Mouse (Mus musculus) c-Kit-positive CD71-positive TER-119-positive erythroid progenitor cells, embryonic 14.5 days (primary cell): ENCODE measurements around the gene Hmx3.

Experiments
- DNase-seq: peaks from one replicate; pipeline ENCODE4 v3.0.0-alpha.2; 2013; ENCODE audit warnings: low spot score

Hmx3 gene

GRCm38 (mm10) chr7:131542115-131542871, at the start of gene Hmx3:
Gene Hmx3, plus strand, starts transcription at chr7:131542867.
- DNase-seq, result no peak

- DNase-seq, result no peak
Measured at GRCm38 (mm10) chr7:131503739-131504138, 38.9 kb upstream of the Hmx3 start.

- peak; percentile 58 for DNase-seq
Measured at GRCm38 (mm10) chr7:131539979-131540378, 2.7 kb upstream of the Hmx3 start.

GRCm38 (mm10) chr7:131541184-131542114, 1.2 kb upstream of the Hmx3 start:
- DNase-seq, result no peak

DNA sequence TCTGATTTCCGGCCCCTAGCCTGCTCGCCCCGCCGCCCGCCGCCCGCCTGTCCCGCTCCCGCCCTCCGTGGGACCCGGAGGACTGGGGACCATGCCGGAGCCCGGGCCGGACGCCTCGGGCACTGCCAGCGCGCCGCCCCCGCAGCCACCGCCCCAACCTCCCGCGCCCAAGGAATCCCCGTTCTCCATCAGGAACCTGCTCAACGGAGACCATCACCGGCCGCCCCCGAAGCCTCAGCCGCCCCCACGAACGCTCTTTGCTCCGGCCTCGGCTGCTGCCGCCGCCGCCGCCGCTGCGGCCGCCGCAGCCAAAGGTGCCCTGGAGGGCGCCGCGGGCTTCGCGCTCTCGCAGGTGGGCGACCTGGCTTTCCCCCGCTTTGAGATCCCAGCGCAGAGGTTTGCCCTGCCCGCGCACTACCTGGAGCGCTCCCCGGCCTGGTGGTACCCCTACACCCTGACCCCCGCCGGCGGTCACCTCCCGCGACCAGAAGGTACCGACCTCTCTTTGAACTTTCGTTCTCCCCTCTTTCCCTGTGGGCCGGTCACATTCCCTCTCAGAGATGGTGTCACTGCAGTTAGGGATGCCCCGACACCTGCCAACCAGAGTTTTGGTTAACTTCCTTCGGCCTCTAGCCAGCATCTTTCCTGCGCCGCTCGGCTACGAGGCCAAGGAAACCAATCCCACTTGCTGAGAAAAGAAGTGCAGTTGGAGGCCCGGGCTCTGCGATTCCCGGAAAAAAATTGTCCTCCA, 380 bp downstream of the Hmx3 start:
- no peak for DNase-seq

DNA sequence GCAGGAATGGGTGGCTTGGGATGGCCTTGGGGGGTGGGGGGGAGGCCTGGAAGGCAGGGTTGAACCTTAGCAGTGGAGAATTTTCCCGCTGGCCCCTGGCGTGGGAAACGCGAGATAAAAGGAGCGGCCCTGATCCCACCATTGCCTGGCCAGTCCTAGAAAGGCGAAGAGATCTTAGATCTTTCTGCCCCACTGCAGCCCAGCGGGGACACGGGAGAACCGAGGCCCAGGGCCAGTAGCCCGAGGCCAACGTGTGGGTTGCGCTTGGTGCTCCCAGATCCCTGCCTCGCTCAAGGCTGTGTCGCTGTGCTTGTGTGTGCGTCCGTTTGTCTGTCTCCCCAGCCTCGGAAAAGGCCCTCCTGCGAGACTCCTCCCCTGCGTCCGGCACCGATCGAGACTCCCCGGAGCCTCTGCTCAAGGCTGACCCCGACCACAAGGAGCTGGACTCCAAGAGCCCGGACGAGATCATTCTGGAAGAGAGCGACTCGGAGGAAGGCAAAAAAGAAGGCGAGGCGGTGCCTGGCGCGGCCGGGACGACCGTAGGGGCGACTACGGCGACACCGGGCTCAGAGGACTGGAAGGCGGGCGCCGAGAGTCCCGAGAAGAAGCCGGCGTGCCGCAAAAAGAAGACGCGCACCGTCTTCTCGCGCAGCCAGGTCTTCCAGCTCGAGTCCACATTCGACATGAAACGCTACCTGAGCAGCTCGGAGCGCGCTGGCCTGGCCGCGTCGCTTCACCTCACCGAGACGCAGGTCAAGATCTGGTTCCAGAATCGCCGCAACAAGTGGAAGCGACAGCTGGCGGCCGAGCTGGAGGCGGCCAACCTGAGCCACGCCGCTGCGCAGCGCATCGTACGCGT, 1.2 kb downstream of the Hmx3 start:
- no peak for DNase-seq

GRCm38 (mm10) chr7:131544871-131545270, 2.2 kb downstream of the Hmx3 start:
- DNase-seq, result no peak

GRCm38 (mm10) chr7:131545701-131546385, 3.2 kb downstream of the Hmx3 start:
- DNase-seq, result no peak

DNA sequence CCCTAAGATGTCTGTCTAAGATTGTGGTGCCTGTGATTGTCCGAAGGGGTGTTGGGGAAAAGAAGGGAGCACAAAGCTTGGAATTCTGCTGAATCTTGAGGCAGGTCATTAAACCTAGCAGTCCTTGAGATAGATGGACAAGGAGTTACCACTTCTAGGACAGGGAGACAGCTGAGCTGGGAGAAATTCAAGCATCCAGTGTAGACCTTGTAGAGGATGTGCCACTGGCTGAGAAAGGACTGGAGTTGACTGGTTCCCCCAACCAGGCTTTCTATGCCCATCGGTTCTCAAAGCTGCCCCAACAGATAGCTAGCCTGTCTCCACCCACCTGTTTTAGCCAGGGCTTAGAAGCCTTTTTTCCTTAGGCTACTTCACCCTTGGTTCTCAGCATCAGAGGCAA, 3.8 kb downstream of the Hmx3 start:
- no peak for DNase-seq

- no peak for DNase-seq
Measured at GRCm38 (mm10) chr7:131547481-131547880, 4.8 kb downstream of the Hmx3 start.

DNA sequence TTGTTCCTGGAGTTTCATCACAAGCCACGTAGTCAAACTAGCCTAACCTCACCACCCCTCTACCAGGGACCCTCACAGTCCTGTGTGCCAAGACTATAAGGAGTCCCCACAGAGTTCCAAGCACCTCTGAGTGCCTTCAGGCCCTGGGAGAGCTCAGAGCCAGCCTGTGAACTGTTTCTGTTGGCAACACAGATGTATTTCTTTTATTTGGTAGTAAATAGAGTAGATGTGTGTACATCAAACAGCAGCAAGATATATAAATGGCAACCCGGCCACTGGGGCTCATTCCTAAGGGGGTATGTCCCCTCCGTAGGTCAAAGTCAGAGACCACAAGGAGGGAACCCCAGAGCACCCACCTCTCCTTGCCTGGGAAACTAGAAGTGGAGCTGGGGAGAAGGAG, 5.8 kb downstream of the Hmx3 start, which contains the start of gene Hmx2:
Hmx2 (plus strand) TSS at position 301 of the 400 bp plus-strand sequence.
- no peak for DNase-seq

DNA sequence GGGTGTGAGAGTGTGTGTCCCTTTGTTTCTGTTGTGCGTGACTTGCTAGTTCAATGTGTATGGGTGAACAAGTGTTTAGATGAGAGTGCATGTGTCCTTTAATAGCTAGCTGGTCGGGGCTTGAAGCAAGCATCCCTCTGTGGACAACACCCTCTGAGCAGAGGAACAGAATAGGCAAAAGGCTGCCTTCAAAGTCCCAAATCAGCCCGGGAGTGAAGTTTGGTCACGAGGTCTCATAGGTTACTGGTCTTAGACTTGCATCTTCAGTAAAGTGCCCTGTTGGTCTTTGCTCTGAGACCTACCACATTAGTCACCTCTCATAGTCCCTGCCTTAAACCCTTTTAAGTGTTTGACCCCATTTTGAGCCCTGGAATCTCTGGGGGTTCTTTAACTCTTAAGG, 8.8 kb downstream of the Hmx3 start:
- no peak for DNase-seq

DNA sequence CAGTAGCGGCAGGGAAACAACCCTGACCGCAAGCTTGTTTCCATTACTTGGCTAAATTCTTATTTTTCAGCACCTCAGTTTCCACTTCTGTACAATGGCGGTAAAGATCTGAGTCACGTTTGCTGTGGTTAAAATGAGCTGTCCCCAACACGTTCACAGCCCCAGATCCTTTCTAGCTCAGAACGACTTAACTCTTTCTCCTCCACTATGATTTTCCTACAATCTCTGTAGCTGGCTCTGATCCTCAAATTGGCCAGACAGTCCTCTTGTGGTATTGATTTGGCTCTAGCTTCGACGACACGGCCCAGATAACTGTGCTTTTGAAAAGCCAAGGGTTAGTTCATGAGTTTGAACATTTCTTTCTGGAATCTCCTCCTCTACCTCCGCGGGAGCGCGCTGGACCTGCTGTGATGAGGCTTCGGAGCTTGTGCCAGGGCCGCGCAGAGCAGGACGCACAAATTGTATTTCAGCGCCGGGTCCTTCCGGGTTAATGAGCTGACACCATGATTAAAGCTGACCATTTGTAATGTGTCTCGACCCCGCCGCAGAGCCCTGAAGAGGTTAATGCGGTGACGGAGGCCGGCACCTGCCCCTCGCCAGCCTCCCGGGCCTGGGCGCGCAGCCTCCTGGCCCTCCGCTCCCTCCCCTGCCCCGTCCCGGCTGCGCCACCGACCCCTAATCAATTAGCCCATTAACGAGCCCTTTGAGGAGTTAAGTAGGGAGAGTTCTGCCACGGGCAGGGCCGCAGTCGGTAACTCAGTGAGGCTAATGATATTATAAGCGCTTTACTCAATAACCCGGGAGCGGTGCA, 9.5 kb downstream of the Hmx3 start:
- DNase-seq, result no peak

DNA sequence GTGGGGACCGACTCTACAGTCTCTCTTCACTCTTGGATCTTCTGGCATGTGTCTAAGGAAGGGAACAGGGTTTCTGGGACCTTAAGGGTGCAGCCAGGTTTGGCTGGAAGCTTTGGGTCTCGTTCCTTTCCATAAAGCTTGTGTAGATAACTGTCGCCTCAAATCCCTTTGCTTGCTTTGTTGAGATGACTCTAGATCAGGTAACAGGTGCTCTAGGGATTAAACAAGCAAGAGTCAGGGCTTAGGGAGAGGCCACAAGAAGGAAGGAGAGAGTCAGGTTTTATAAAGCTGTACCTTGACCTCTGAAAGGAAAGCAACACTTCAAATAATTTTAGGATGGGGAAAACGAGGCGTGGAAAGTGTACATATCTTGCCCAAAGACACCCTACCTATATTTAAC, 10.1 kb downstream of the Hmx3 start:
- DNase-seq, result no peak

DNA sequence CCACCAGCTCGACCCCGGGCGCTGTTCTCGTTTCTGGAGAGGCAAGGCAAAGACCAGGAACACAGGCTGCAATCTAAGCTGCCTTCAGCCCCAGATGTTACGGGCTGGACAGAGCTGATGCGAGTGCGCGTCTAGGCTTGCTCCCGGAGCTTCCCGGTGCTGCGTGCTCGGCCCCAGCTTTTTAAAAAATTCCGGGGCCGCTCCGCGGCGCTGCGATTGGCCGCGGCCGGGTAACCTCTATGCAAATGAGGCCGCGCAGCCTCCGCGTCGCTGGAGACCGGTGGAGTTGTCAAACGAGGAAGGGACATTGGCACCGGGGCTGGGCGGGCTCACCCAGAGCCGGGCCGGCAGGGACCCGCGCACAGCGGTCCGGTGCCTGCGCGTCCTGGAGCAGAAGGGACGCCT, 11.1 kb downstream of the Hmx3 start:
- DNase-seq, result no peak

- DNase-seq, result no peak
Measured at GRCm38 (mm10) chr7:131554341-131555180, 11.9 kb downstream of the Hmx3 start.

- no peak for DNase-seq
Measured at GRCm38 (mm10) chr7:131555301-131556081, 12.8 kb downstream of the Hmx3 start.

GRCm38 (mm10) chr7:131556116-131556515, 13.4 kb downstream of the Hmx3 start:
- no peak for DNase-seq
